Mouse (Mus musculus) ES-E14 (cell line): ENCODE results near the gene Angpt4.

Experiments used
- CHD2 ChIP-seq: IDR thresholded peaks from 2 replicates; pipeline ENCODE4 v1.6.1; 2014; ENCODE audit warnings: mild to moderate bottlenecking, low read depth, low read length, inconsistent platforms
- HCFC1 ChIP-seq: IDR thresholded peaks from 2 replicates; pipeline ENCODE4 v1.6.1; 2012; ENCODE audit warnings: low read length, inconsistent platforms, borderline replicate concordance; ENCODE audit not compliant: insufficient read depth
- ZC3H11A ChIP-seq: IDR thresholded peaks from 2 replicates; pipeline ENCODE4 v1.6.1; 2012; ENCODE audit warnings: low read depth, mild to moderate bottlenecking, inconsistent platforms, low read length, borderline replicate concordance

GRCm38 (mm10) chr2:151876012-151876485 lies 35.0 kb upstream of the Angpt4 start:
- TF ChIP-seq ZC3H11A (0 out of 2 replicates have a peak, but pooled peaks have one; percentile 41), HCFC1 (no peak), CHD2 (no peak)
